Mouse (Mus musculus): Measurements from ENCODE around the gene Ppp4c. TPM values are rescaled to one million over a fixed set of nuclear protein-coding genes. Genes with fewer than 3 reads are reported as not detected.

Ppp4c gene
- polyA plus RNA-seq, 1 experiment from 2014 or later = 313 TPM

DNA sequence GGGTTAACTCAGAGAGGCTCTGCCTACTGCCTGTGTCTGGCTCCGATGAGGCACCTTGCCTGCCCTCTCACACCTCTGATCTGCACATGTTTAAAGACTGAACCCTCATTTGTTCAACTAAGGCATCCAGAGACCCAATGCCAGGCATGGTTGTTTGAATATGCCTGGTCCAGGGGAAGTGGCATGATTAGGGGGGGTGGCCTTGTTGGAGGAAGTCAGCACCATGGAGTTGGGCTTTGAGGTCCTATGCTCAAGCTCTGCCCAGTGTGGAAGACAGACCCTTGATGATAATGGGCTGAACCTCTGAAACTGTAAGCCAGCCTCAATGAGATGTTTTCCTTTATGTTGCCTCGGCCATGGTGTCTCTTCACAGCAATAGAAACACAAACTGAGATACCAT lies 18.9 kb downstream of the Ppp4c start:
- Histone ChIP-seq H3K4me3 (ENCODE audit: low read depth, low read length) (no peak overlapping the region), H3K9me3 (ENCODE audit: control insufficient read depth, low read length) (no peaks in the 10 kb centered on the region), H3K36me3 (ENCODE audit: control insufficient read depth, insufficient read depth, low read length) (0 out of 2 replicates have a peak, but pooled peaks cover 1% of the 10 kb centered on the region), H3K4me1 (replicated peaks; ENCODE audit: control insufficient read depth, insufficient read depth, low read length) (peaks cover 10% of the 10 kb centered on the region), H3K27ac (ENCODE audit: low read depth, low read length) (no peak overlapping the region), H3K27me3 (ENCODE audit: control insufficient read depth, insufficient read depth, low read length) (no peaks in the 10 kb centered on the region), H3K9ac (ENCODE audit: low read depth, low read length) (no peak overlapping the region), H3K4me2 (replicated peaks; ENCODE audit: low read depth, low read length) (no peak overlapping the region)
- WGBS = 87% methylated on average over 2 of the region's 2 CpGs
- no peak for DNase-seq (ENCODE audit: low spot score)
- no peak for ATAC-seq (ENCODE audit: low FRiP score)

DNA sequence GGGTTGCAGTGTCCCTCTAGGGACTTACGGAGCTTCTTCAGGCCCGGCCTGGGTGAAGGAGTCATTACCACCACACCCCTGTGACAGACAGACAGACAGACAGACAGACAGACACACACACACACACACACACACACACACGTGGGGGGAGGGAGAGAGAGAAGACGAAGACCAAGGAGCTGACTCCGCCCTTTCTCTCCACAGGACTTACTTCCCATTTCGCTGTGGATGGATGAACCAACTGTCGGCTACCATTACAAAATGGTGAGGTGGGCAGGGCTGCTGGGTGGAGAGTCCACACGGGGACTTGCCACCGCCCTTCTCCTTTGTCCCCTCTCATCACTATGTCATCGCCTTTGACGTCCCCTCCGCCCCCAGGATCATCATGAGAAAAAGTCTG lies 21.5 kb downstream of the Ppp4c start:
- Histone ChIP-seq H3K4me1 (replicated peaks; ENCODE audit: control insufficient read depth, insufficient read depth, low read length) (peaks cover under 1% of the 10 kb centered on the region), H3K9ac (ENCODE audit: low read depth, low read length) (no peak overlapping the region), H3K4me2 (replicated peaks; ENCODE audit: low read depth, low read length) (no peak overlapping the region), H3K4me3 (ENCODE audit: low read depth, low read length) (no peak overlapping the region), H3K27ac (ENCODE audit: low read depth, low read length) (no peak overlapping the region), H3K36me3 (ENCODE audit: control insufficient read depth, insufficient read depth, low read length) (0 out of 2 replicates have a peak, but pooled peaks cover 2% of the 10 kb centered on the region), H3K9me3 (ENCODE audit: control insufficient read depth, low read length) (no peaks in the 10 kb centered on the region), H3K27me3 (ENCODE audit: control insufficient read depth, insufficient read depth, low read length) (no peaks in the 10 kb centered on the region)
- DNase-seq (ENCODE audit: low spot score) = no peak
- ATAC-seq (ENCODE audit: low FRiP score) = no peak
- 85% methylated on average over 12 of the region's 12 CpGs for whole genome bisulfite sequencing

- 95% methylated on average over 8 of the region's 8 CpGs for WGBS
- no peak for DNase-seq (ENCODE audit: low spot score)
These were observed 25.3 kb downstream of the Ppp4c start for GRCm38 (mm10) chr7:126767001-126767400.

DNA sequence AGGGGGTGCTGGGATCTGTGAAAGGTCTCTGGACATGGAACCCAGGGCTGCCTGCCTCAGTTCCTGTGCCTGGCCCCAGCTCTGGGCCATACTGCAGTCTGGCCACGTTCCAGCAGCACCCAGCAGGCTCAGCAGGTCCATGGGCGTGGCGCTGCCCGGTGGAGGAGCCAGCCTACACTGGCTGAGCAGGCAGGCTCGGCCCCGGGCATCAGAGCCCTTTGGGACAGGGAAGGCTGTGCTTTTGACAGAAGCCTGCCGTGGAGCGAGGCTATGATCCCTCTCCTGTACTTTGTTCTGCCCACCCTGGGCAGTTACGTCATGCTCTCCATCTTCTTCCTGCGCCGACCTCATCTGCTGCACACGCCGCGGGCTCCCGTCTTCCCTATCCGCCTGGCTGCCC lies 26.1 kb downstream of the Ppp4c start, which contains the start of gene Gdpd3:
Gdpd3 (plus strand) TSS at position 134 of the 400 bp plus-strand sequence.
- WGBS = 89% methylated on average over 16 of the region's 16 CpGs

More at GRCm38 (mm10) chr7:126767001-126767400, 25.3 kb downstream of the Ppp4c start:
- Histone ChIP-seq H3K27me3 (ENCODE audit: control insufficient read depth, insufficient read depth, low read length) (no peaks in the 10 kb centered on the region), H3K4me1 (replicated peaks; ENCODE audit: control insufficient read depth, insufficient read depth, low read length) (0 out of 2 replicates have a peak, but pooled peaks cover 5% of the 10 kb centered on the region), H3K9me3 (ENCODE audit: control insufficient read depth, low read length) (no peaks in the 10 kb centered on the region), H3K4me3 (ENCODE audit: low read depth, low read length) (no peak overlapping the region), H3K9ac (ENCODE audit: low read depth, low read length) (no peak overlapping the region), H3K36me3 (ENCODE audit: control insufficient read depth, insufficient read depth, low read length) (0 out of 2 replicates have a peak, but pooled peaks cover 2% of the 10 kb centered on the region), H3K27ac (ENCODE audit: low read depth, low read length) (no peak overlapping the region), H3K4me2 (replicated peaks; ENCODE audit: low read depth, low read length) (no peak overlapping the region)
- ATAC-seq (ENCODE audit: low FRiP score) = no peak

GRCm38 (mm10) chr7:126765540-126765939 lies 26.8 kb downstream of the Ppp4c start:
- peaks cover 6% of the 10 kb centered on the region; the same call in 1 of the 2 replicates for H3K4me1 ChIP-seq (replicated peaks; ENCODE audit: control insufficient read depth, insufficient read depth, low read length)
- H3K27ac ChIP-seq (ENCODE audit: low read depth, low read length) = no peak overlapping the region
- 0 out of 2 replicates have a peak, but pooled peaks cover 2% of the 10 kb centered on the region for H3K36me3 ChIP-seq (ENCODE audit: control insufficient read depth, insufficient read depth, low read length)
- no peak overlapping the region for H3K9ac ChIP-seq (ENCODE audit: low read depth, low read length)
- no peaks in the 10 kb centered on the region for H3K9me3 ChIP-seq (ENCODE audit: control insufficient read depth, low read length)
- DNase-seq (ENCODE audit: low spot score) = no peak
- no peaks in the 10 kb centered on the region for H3K27me3 ChIP-seq (ENCODE audit: control insufficient read depth, insufficient read depth, low read length)
- no peak overlapping the region for H3K4me3 ChIP-seq (ENCODE audit: low read depth, low read length)
- 93% methylated on average over 9 of the region's 9 CpGs for WGBS
- H3K4me2 ChIP-seq (replicated peaks; ENCODE audit: low read depth, low read length) = no peak overlapping the region
- ATAC-seq (ENCODE audit: low FRiP score) = no peak

More for the DNA sequence above, 26.1 kb downstream of the Ppp4c start, which contains the start of gene Gdpd3:
- H3K4me1 ChIP-seq (replicated peaks; ENCODE audit: control insufficient read depth, insufficient read depth, low read length) = 0 out of 2 replicates have a peak, but pooled peaks cover 5% of the 10 kb centered on the region
- no peak within 1 kb of the TSS for H3K4me3 ChIP-seq (ENCODE audit: low read depth, low read length)
- ATAC-seq (ENCODE audit: low FRiP score) = no peak
- no peak for DNase-seq (ENCODE audit: low spot score)
- no peak within 1 kb of the TSS for H3K27ac ChIP-seq (ENCODE audit: low read depth, low read length)
- no peaks in the 10 kb centered on the region for H3K9me3 ChIP-seq (ENCODE audit: control insufficient read depth, low read length)
- H3K36me3 ChIP-seq (ENCODE audit: control insufficient read depth, insufficient read depth, low read length) = 0 out of 2 replicates have a peak, but pooled peaks cover 2% of the 10 kb centered on the region
- H3K4me2 ChIP-seq (replicated peaks; ENCODE audit: low read depth, low read length) = no peak within 1 kb of the TSS
- no peaks in the 10 kb centered on the region for H3K27me3 ChIP-seq (ENCODE audit: control insufficient read depth, insufficient read depth, low read length)
- no peak within 1 kb of the TSS for H3K9ac ChIP-seq (ENCODE audit: low read depth, low read length)

DNA sequence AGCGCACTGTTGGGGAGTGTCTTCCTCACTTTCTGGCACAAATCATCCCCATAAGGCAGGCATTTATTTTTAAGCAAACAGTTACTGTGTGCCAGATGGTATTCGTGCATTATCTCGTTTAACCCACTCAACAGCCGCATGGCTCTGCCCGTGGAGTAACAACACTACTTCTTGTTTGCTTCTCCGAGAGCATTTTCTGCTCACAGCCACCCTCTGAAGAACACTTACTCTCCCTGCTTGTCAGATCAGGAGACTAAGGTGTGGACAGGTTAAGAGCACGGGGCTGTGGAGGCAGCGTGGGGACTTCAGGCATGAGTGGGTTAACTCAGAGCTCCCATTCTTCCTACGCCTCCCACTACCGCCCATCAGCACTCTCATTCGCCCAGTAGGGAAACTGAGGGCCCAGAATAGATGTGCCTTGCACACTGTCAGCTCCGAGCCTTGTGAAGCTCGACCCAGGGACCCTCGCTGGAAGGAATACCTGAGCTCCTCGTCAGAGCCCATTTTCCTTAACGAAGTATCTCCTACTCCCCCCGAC lies 29.8 kb downstream of the Ppp4c start:
- DNase-seq (ENCODE audit: low spot score) (no peak), ATAC-seq (ENCODE audit: low FRiP score) (no peak)
- no peak overlapping the region for H3K27ac ChIP-seq (ENCODE audit: low read depth, low read length)
- H3K27me3 ChIP-seq (ENCODE audit: control insufficient read depth, insufficient read depth, low read length) = no peaks in the 10 kb centered on the region
- H3K36me3 ChIP-seq (ENCODE audit: control insufficient read depth, insufficient read depth, low read length) = no peaks in the 10 kb centered on the region
- H3K4me3 ChIP-seq (ENCODE audit: low read depth, low read length) = no peak overlapping the region
- WGBS = 73% methylated on average over 17 of the region's 17 CpGs
- H3K9me3 ChIP-seq (ENCODE audit: control insufficient read depth, low read length) = no peaks in the 10 kb centered on the region
- H3K4me2 ChIP-seq (replicated peaks; ENCODE audit: low read depth, low read length) = no peak overlapping the region
- no peak overlapping the region for H3K9ac ChIP-seq (ENCODE audit: low read depth, low read length)
- peaks cover 10% of the 10 kb centered on the region for H3K4me1 ChIP-seq (replicated peaks; ENCODE audit: control insufficient read depth, insufficient read depth, low read length)

GRCm38 (mm10) chr7:126761529-126762067 lies 30.7 kb downstream of the Ppp4c start:
- Histone ChIP-seq H3K27me3 (ENCODE audit: control insufficient read depth, insufficient read depth, low read length) (no peaks in the 10 kb centered on the region), H3K9ac (ENCODE audit: low read depth, low read length) (no peak overlapping the region), H3K4me1 (replicated peaks; ENCODE audit: control insufficient read depth, insufficient read depth, low read length) (peaks cover 10% of the 10 kb centered on the region), H3K36me3 (ENCODE audit: control insufficient read depth, insufficient read depth, low read length) (no peaks in the 10 kb centered on the region), H3K27ac (ENCODE audit: low read depth, low read length) (no peak overlapping the region), H3K4me2 (replicated peaks; ENCODE audit: low read depth, low read length) (no peak overlapping the region), H3K9me3 (ENCODE audit: control insufficient read depth, low read length) (no peaks in the 10 kb centered on the region), H3K4me3 (ENCODE audit: low read depth, low read length) (no peak overlapping the region)
- WGBS = 74% methylated on average over 6 of the region's 6 CpGs
- DNase-seq (ENCODE audit: low spot score) (no peak), ATAC-seq (ENCODE audit: low FRiP score) (no peak)

GRCm38 (mm10) chr7:126760956-126761355 lies 31.3 kb downstream of the Ppp4c start:
- Histone ChIP-seq H3K27me3 (ENCODE audit: control insufficient read depth, insufficient read depth, low read length) (no peaks in the 10 kb centered on the region), H3K4me3 (ENCODE audit: low read depth, low read length) (peak overlapping the region; percentile 70), H3K9me3 (ENCODE audit: control insufficient read depth, low read length) (no peaks in the 10 kb centered on the region), H3K27ac (ENCODE audit: low read depth, low read length) (no peak overlapping the region), H3K4me1 (replicated peaks; ENCODE audit: control insufficient read depth, insufficient read depth, low read length) (peaks cover 10% of the 10 kb centered on the region), H3K36me3 (ENCODE audit: control insufficient read depth, insufficient read depth, low read length) (no peaks in the 10 kb centered on the region), H3K9ac (ENCODE audit: low read depth, low read length) (no peak overlapping the region), H3K4me2 (replicated peaks; ENCODE audit: low read depth, low read length) (peak overlapping the region; percentile 92; the same call in 1 of the 2 replicates)
- no peak for ATAC-seq (ENCODE audit: low FRiP score)
- no peak for DNase-seq (ENCODE audit: low spot score)
- 71% methylated on average over 4 of the region's 4 CpGs for WGBS

- peak overlapping the region; percentile 89 for H3K9ac ChIP-seq (ENCODE audit: low read depth, low read length)
- peak overlapping the region; percentile 80 for H3K27ac ChIP-seq (ENCODE audit: low read depth, low read length)
- peaks cover 10% of the 10 kb centered on the region for H3K4me1 ChIP-seq (replicated peaks; ENCODE audit: control insufficient read depth, insufficient read depth, low read length)
- H3K36me3 ChIP-seq (ENCODE audit: control insufficient read depth, insufficient read depth, low read length) = no peaks in the 10 kb centered on the region
- 19% methylated on average over 3 of the region's 3 CpGs for WGBS
- DNase-seq (ENCODE audit: low spot score) = peak; percentile 28
- peak; percentile 5; the same call in 1 of the 2 replicates for ATAC-seq (ENCODE audit: low FRiP score)
- H3K9me3 ChIP-seq (ENCODE audit: control insufficient read depth, low read length) = no peaks in the 10 kb centered on the region
- H3K4me2 ChIP-seq (replicated peaks; ENCODE audit: low read depth, low read length) = peak overlapping the region; percentile 92
- H3K27me3 ChIP-seq (ENCODE audit: control insufficient read depth, insufficient read depth, low read length) = no peaks in the 10 kb centered on the region
- H3K4me3 ChIP-seq (ENCODE audit: low read depth, low read length) = peak overlapping the region; percentile 70
These were observed 31.9 kb downstream of the Ppp4c start for GRCm38 (mm10) chr7:126760391-126760802.

All from hindbrain, embryonic 11.5 days (tissue).